Mouse (Mus musculus) heart, embryonic 11.5 days (tissue): ENCODE results near the gene Gm42417. TPM values are rescaled to one million over a fixed set of nuclear protein-coding genes. Genes with fewer than 3 reads are reported as not detected.
A peak's percentile ranks its signal among the peaks of the same experiment; 100 is the strongest.

Experiments
- ATAC-seq: fragments of 200-750 bp; cut with Nextera tagmentation; replicated peaks from 2 replicates; pipeline ENCODE4 v1.8.0; 2017; ENCODE audit warnings: moderate library complexity; ENCODE audit not compliant: insufficient number of reproducible peaks, low FRiP score, low TSS enrichment
- H3K27ac ChIP-seq: fragments of 300-500 bp; sonication (generic); 2 replicates; pipeline ENCODE4 v1.5.1; 2014; ENCODE audit warnings: mild to moderate bottlenecking, low read depth, low read length
- H3K27me3 ChIP-seq: fragments of 300-500 bp; sonication (generic); 2 replicates; pipeline ENCODE4 v1.6.1; 2014; ENCODE audit warnings: mild to moderate bottlenecking, low read length, mixed read lengths; ENCODE audit not compliant: control insufficient read depth, insufficient read depth
- H3K36me3 ChIP-seq: fragments of 300-500 bp; sonication (generic); 2 replicates; pipeline ENCODE4 v1.6.1; 2014; ENCODE audit warnings: mild to moderate bottlenecking, low read length, moderate library complexity, mixed read lengths; ENCODE audit not compliant: control insufficient read depth, insufficient read depth
- H3K4me1 ChIP-seq: fragments of 300-500 bp; sonication (generic); 2 replicates; pipeline ENCODE4 v1.6.1; 2014; ENCODE audit warnings: low read length; ENCODE audit not compliant: control insufficient read depth, insufficient read depth
- H3K4me2 ChIP-seq: fragments of 300-500 bp; sonication (generic); 2 replicates; pipeline ENCODE4 v1.6.1; 2014; ENCODE audit warnings: mild to moderate bottlenecking, moderate library complexity
- H3K4me3 ChIP-seq: fragments of 300-500 bp; sonication (generic); 2 replicates; pipeline ENCODE4 v1.5.1; 2014; ENCODE audit warnings: low read depth, low read length
- H3K9ac ChIP-seq: fragments of 300-500 bp; sonication (generic); 2 replicates; pipeline ENCODE4 v1.6.1; 2014; ENCODE audit warnings: mild to moderate bottlenecking, low read depth, low read length, moderate library complexity
- H3K9me3 ChIP-seq: fragments of 300-500 bp; sonication (generic); replicated peaks from 2 replicates; pipeline ENCODE4 v1.6.1; 2016; ENCODE audit warnings: low read length; ENCODE audit not compliant: control insufficient read depth
- WGBS: fragments of 180-500 bp; shearing (Covaris S2); extraction: QIAGEN DNeasy Blood & Tissue Kit; methylation state at CpG from one replicate; pipeline ENCODE4 v1.1.7; 2014; ENCODE audit not compliant: insufficient replicate concordance; 5-methylcytosine and 5-hydroxymethylcytosine counted together
- polyA plus RNA-seq: library from polyadenylated mRNA; unstranded; fragments of >200 nt; fragmentation: Nextera tagmentation; extraction: Ambion mirVana; gene quantifications from 2 replicates; pipeline ENCODE4 v1.2.1, GENCODE M21; 2014

Gene Gm42417
- polyA plus RNA-seq, 1 experiment from 2014 or later = not detected

GRCm38 (mm10) chr1:36512089-36512965 lies 26.9 kb downstream of the Gm42417 start:
- peak overlapping the region; percentile 90 for H3K9ac ChIP-seq
- H3K27ac ChIP-seq = peak overlapping the region; percentile 99
- no peaks in the 10 kb centered on the region for H3K9me3 ChIP-seq
- H3K27me3 ChIP-seq = no peaks in the 10 kb centered on the region
- ATAC-seq = peak; percentile 60; the same call in 1 of the 2 replicates
- H3K36me3 ChIP-seq = no peaks in the 10 kb centered on the region
- WGBS = under 1% methylated on average over 77 of the region's 126 CpGs
- peaks cover 10% of the 10 kb centered on the region for H3K4me1 ChIP-seq
- H3K4me2 ChIP-seq = peak overlapping the region; percentile 97
- peak overlapping the region; percentile 98 for H3K4me3 ChIP-seq

- no peaks in the 10 kb centered on the region for H3K36me3 ChIP-seq
- WGBS = 1% methylated on average over 48 of the region's 51 CpGs
- peaks cover 10% of the 10 kb centered on the region for H3K4me1 ChIP-seq
Observed at GRCm38 (mm10) chr1:36511289-36512021, 27.8 kb downstream of the Gm42417 start, which contains the start of gene Cnnm3. Gene Cnnm3, plus strand, starts transcription at chr1:36511867.

GRCm38 (mm10) chr1:36508238-36508637 lies 31.0 kb downstream of the Gm42417 start:
- WGBS = 78% methylated on average over 5 of the region's 5 CpGs
- no peaks in the 10 kb centered on the region for H3K9me3 ChIP-seq
- no peak for ATAC-seq

More at GRCm38 (mm10) chr1:36511289-36512021, 27.8 kb downstream of the Gm42417 start, which contains the start of gene Cnnm3:
- peak; percentile 98 for ATAC-seq
- Histone ChIP-seq H3K9ac (peak within 1 kb of the TSS; percentile 90), H3K27ac (peak within 1 kb of the TSS; percentile 99), H3K9me3 (no peaks in the 10 kb centered on the region), H3K4me3 (peak within 1 kb of the TSS; percentile 98), H3K4me2 (peak within 1 kb of the TSS; percentile 97), H3K27me3 (no peaks in the 10 kb centered on the region)

GRCm38 (mm10) chr1:36501261-36501660 lies 38.0 kb downstream of the Gm42417 start:
- no peaks in the 10 kb centered on the region for H3K27me3 ChIP-seq
- no peaks in the 10 kb centered on the region for H3K36me3 ChIP-seq
- no peak overlapping the region for H3K9ac ChIP-seq
- no peak overlapping the region for H3K4me2 ChIP-seq
- no peaks in the 10 kb centered on the region for H3K4me1 ChIP-seq
- WGBS = 13% methylated on average over 3 of the region's 3 CpGs
- H3K9me3 ChIP-seq = no peaks in the 10 kb centered on the region
- ATAC-seq = no peak
- no peak overlapping the region for H3K27ac ChIP-seq
- no peak overlapping the region for H3K4me3 ChIP-seq

More at GRCm38 (mm10) chr1:36508238-36508637, 31.0 kb downstream of the Gm42417 start:
- Histone ChIP-seq H3K27me3 (no peaks in the 10 kb centered on the region), H3K36me3 (no peaks in the 10 kb centered on the region), H3K4me3 (no peak overlapping the region), H3K4me1 (peaks cover 4% of the 10 kb centered on the region), H3K9ac (no peak overlapping the region), H3K4me2 (no peak overlapping the region), H3K27ac (no peak overlapping the region)

- H3K4me1 ChIP-seq = peaks cover 5% of the 10 kb centered on the region
- H3K4me3 ChIP-seq = no peak overlapping the region
- no peak for ATAC-seq
- no peak overlapping the region for H3K4me2 ChIP-seq
- no peaks in the 10 kb centered on the region for H3K9me3 ChIP-seq
- no peaks in the 10 kb centered on the region for H3K36me3 ChIP-seq
- 83% methylated on average over 2 of the region's 2 CpGs for WGBS
- H3K27me3 ChIP-seq = no peaks in the 10 kb centered on the region
- no peak overlapping the region for H3K9ac ChIP-seq
- H3K27ac ChIP-seq = no peak overlapping the region
Observed at GRCm38 (mm10) chr1:36497312-36497711, 41.9 kb downstream of the Gm42417 start.

- Histone ChIP-seq H3K27me3 (no peaks in the 10 kb centered on the region), H3K36me3 (no peaks in the 10 kb centered on the region), H3K9me3 (no peaks in the 10 kb centered on the region), H3K4me3 (no peak overlapping the region), H3K9ac (no peak overlapping the region), H3K27ac (no peak overlapping the region), H3K4me2 (no peak overlapping the region), H3K4me1 (peaks cover 10% of the 10 kb centered on the region)
- 59% methylated on average over 2 of the region's 2 CpGs for WGBS
- ATAC-seq = no peak
Observed at GRCm38 (mm10) chr1:36496719-36497118, 42.5 kb downstream of the Gm42417 start.

- Histone ChIP-seq H3K4me2 (no peak overlapping the region), H3K9ac (no peak overlapping the region), H3K4me3 (no peak overlapping the region), H3K9me3 (no peaks in the 10 kb centered on the region), H3K27me3 (no peaks in the 10 kb centered on the region), H3K4me1 (peaks cover 10% of the 10 kb centered on the region), H3K36me3 (no peaks in the 10 kb centered on the region), H3K27ac (no peak overlapping the region)
- no peak for ATAC-seq
- 74% methylated on average over 6 of the region's 6 CpGs for WGBS
Observed at GRCm38 (mm10) chr1:36493299-36493698, 45.9 kb downstream of the Gm42417 start.

- Histone ChIP-seq H3K9me3 (no peaks in the 10 kb centered on the region), H3K9ac (peak overlapping the region; percentile 46; the same call in 1 of the 2 replicates), H3K36me3 (no peaks in the 10 kb centered on the region), H3K4me3 (no peak overlapping the region), H3K4me1 (peaks cover 10% of the 10 kb centered on the region), H3K27me3 (no peaks in the 10 kb centered on the region), H3K4me2 (peak overlapping the region; percentile 37; the same call in 1 of the 2 replicates), H3K27ac (0 out of 2 replicates have a peak overlapping the region, but pooled peaks have one; percentile 54)
- 34% methylated on average over 9 of the region's 9 CpGs for WGBS
- peak; percentile 81 for ATAC-seq
Observed at GRCm38 (mm10) chr1:36492416-36493139, 46.7 kb downstream of the Gm42417 start.
